Mouse (Mus musculus): ENCODE results near the gene Kazn. TPM values are rescaled to one million over a fixed set of nuclear protein-coding genes. Genes with fewer than 3 reads are reported as not detected.

Gene Kazn
- polyA plus RNA-seq, 1 experiment: not detected

DNA sequence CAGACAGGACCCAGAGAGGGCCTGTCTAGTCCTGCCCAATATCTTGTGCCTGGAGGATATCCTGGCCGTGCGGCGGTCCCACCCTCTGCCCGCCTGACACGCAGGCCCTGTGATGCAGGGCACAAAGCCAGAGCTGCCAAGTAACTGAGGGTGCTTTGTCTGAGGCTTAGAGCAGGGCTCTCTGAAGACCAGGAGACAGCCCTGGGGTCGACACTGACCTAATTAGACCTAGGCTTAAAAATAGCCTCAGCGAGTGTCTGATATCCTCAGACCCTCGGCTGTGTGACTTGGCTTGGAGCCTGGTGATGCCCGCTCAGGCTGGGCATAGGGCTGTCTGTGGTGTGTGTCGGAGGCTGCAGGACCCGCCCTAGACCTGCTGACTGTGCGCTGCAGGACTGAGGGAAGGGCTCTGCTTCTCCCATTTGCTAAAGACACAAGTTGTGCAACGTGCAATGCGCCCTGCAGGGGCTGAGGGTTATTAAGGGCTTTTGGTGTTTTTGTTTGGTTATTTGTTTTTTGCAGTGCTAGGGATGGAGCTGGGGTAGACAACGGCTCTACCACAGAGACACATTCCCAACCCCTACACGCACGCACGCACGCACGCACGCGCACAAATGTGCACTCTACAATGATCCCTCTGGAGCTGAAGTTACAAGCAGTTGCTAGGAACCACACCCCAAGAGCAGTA, 181.5 kb downstream of the Kazn start:
- Histone ChIP-seq H3K4me3 (ENCODE audit: insufficient read depth, poor library complexity, severe bottlenecking) (no peak overlapping the region), H3K79me3 (ENCODE audit: low read depth) (no peaks in the 10 kb centered on the region), H3K79me2 (ENCODE audit: control insufficient read depth, insufficient read depth) (no peaks in the 10 kb centered on the region), H3K27me3 (ENCODE audit: control insufficient read depth, insufficient read depth, insufficient read length) (no peaks in the 10 kb centered on the region), H3ac (ENCODE audit: control insufficient read depth, insufficient read length, low read depth) (no peak overlapping the region), H3K36me3 (ENCODE audit: control insufficient read depth, insufficient read depth) (no peaks in the 10 kb centered on the region)
- TF ChIP-seq MYOG (IDR thresholded peaks at IDR 0.05; ENCODE audit: control insufficient read depth, extremely low read depth, insufficient read length): no peak
- TF ChIP-seq FOSL1 (IDR thresholded peaks at IDR 0.05; ENCODE audit: insufficient read depth, low read length, poor library complexity, severe bottlenecking): no peak
- no peak for TF ChIP-seq USF1 (IDR thresholded peaks at IDR 0.05; ENCODE audit: low read depth)
- no peak for TF ChIP-seq CEBPB (IDR thresholded peaks at IDR 0.05; ENCODE audit: low read depth)

DNA sequence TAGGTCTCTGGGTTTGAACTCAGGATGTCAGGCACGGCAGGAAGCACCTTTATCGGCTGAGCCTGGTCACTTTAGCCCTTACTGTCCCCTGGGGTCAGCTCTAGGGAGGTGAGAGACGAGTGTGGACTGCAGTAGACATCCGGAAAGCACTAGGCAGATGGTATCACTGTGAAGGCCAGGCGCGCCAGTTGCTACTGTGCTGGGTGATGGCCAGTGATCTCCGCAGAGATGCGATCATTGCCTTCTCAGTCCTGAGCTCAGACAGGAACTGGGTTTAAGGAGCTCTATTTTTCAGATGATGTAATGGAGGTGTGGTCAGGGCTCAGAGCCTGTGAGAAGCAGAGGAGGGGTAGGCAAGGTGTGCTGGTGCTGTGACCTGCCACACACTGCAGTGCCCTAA, 183.6 kb downstream of the Kazn start:
- no peak for TF ChIP-seq CTCF (IDR thresholded peaks at IDR 0.05; ENCODE audit: control insufficient read depth, insufficient read depth, insufficient read length)
- no peak for TF ChIP-seq MYOD1 (IDR thresholded peaks at IDR 0.05; ENCODE audit: control insufficient read depth, insufficient read length, low read depth)
- no peak for TF ChIP-seq FOSL1 (IDR thresholded peaks at IDR 0.05; ENCODE audit: insufficient read depth, low read length, poor library complexity, severe bottlenecking)
- TF ChIP-seq CEBPB (IDR thresholded peaks at IDR 0.05; ENCODE audit: low read depth): no peak
- TF ChIP-seq USF1 (IDR thresholded peaks at IDR 0.05; ENCODE audit: low read depth): no peak
- TF ChIP-seq MYOG (IDR thresholded peaks at IDR 0.05; ENCODE audit: control insufficient read depth, extremely low read depth, insufficient read length): no peak
- TF ChIP-seq MAX (IDR thresholded peaks at IDR 0.05): no peak
- Histone ChIP-seq H3ac (ENCODE audit: control insufficient read depth, insufficient read length, low read depth) (no peak overlapping the region), H3K79me2 (ENCODE audit: control insufficient read depth, insufficient read depth) (no peaks in the 10 kb centered on the region), H3K27me3 (ENCODE audit: control insufficient read depth, insufficient read depth, insufficient read length) (no peaks in the 10 kb centered on the region), H3K4me3 (ENCODE audit: insufficient read depth, poor library complexity, severe bottlenecking) (no peak overlapping the region), H3K79me3 (ENCODE audit: low read depth) (no peaks in the 10 kb centered on the region), H3K36me3 (ENCODE audit: control insufficient read depth, insufficient read depth) (no peaks in the 10 kb centered on the region)

DNA sequence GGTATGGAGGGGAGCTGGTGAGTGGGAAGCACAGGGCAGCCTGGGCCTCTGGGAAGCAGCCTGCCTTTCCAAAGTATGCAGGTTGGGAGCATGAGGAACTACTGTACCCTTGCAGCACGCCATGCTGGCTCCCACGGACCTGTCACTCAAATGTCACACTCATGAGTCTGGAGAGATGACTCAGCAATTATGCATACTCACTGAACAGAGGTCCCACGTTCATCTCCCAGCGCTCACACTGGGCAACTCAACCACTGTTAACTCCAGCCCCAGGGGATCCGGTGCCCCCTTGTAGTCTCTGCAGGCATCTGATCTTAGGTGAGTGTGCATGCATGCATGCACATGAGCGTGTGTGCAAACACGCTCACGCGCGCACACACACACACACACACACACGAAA, 184.6 kb downstream of the Kazn start:
- TF ChIP-seq CEBPB (IDR thresholded peaks at IDR 0.05; ENCODE audit: low read depth) (no peak), CTCF (IDR thresholded peaks at IDR 0.05; ENCODE audit: control insufficient read depth, insufficient read depth, insufficient read length) (no peak), MYOG (IDR thresholded peaks at IDR 0.05; ENCODE audit: control insufficient read depth, extremely low read depth, insufficient read length) (no peak), FOSL1 (IDR thresholded peaks at IDR 0.05; ENCODE audit: insufficient read depth, low read length, poor library complexity, severe bottlenecking) (no peak), MAX (IDR thresholded peaks at IDR 0.05) (no peak), MYOD1 (IDR thresholded peaks at IDR 0.05; ENCODE audit: control insufficient read depth, insufficient read length, low read depth) (no peak), USF1 (IDR thresholded peaks at IDR 0.05; ENCODE audit: low read depth) (no peak)
- no peaks in the 10 kb centered on the region for H3K27me3 ChIP-seq (ENCODE audit: control insufficient read depth, insufficient read depth, insufficient read length)
- no peaks in the 10 kb centered on the region for H3K36me3 ChIP-seq (ENCODE audit: control insufficient read depth, insufficient read depth)
- H3K79me3 ChIP-seq (ENCODE audit: low read depth): no peaks in the 10 kb centered on the region
- no peak overlapping the region for H3ac ChIP-seq (ENCODE audit: control insufficient read depth, insufficient read length, low read depth)
- H3K79me2 ChIP-seq (ENCODE audit: control insufficient read depth, insufficient read depth): no peaks in the 10 kb centered on the region
- no peak overlapping the region for H3K4me3 ChIP-seq (ENCODE audit: insufficient read depth, poor library complexity, severe bottlenecking)

DNA sequence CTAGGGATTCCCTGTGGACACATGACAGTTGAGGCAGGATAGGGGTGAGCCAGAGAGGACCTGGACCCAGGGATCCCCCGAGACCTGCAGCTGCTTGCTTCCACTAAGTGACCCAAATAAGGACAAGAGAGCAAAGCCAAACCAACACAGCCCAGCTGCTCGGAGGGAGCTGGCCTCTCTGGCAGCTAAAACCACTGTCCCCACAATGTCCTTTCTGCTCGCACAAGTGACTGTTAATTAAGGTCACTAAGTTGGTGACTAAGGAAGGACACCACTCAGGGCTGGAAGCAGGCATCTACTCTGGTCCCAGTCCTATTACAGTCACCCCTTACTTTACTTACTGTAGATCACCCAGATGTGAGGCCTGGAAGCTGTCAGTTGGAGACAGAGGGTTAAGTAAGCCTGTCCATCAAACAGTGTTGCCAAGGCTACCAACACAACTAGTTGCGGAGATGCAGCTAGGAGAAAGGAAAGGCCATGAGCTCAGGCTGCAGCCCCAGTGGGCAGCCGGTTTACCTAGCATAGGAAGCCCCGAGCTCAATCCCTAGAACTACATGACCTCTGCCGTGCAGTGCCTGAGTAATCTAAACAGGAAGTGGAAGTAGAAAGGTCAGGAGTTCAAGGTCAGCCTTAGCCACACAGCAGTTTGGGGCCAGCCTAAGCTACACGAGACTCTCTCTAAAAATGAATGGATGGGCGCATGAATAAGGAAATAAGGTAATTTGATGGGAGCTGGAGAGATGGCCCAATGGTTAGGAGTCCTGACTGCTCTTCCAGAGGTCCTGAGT, 185.3 kb downstream of the Kazn start:
- Histone ChIP-seq H3K4me3 (ENCODE audit: insufficient read depth, poor library complexity, severe bottlenecking) (no peak overlapping the region), H3K79me2 (ENCODE audit: control insufficient read depth, insufficient read depth) (no peaks in the 10 kb centered on the region), H3ac (ENCODE audit: control insufficient read depth, insufficient read length, low read depth) (no peak overlapping the region), H3K36me3 (ENCODE audit: control insufficient read depth, insufficient read depth) (no peaks in the 10 kb centered on the region), H3K27me3 (ENCODE audit: control insufficient read depth, insufficient read depth, insufficient read length) (no peaks in the 10 kb centered on the region), H3K79me3 (ENCODE audit: low read depth) (no peaks in the 10 kb centered on the region)
- no peak for TF ChIP-seq USF1 (IDR thresholded peaks at IDR 0.05; ENCODE audit: low read depth)
- no peak for TF ChIP-seq MYOG (IDR thresholded peaks at IDR 0.05; ENCODE audit: control insufficient read depth, extremely low read depth, insufficient read length)
- no peak for TF ChIP-seq CTCF (IDR thresholded peaks at IDR 0.05; ENCODE audit: control insufficient read depth, insufficient read depth, insufficient read length)
- no peak for TF ChIP-seq CEBPB (IDR thresholded peaks at IDR 0.05; ENCODE audit: low read depth)
- no peak for TF ChIP-seq FOSL1 (IDR thresholded peaks at IDR 0.05; ENCODE audit: insufficient read depth, low read length, poor library complexity, severe bottlenecking)
- TF ChIP-seq MAX (IDR thresholded peaks at IDR 0.05): no peak
- TF ChIP-seq MYOD1 (IDR thresholded peaks at IDR 0.05; ENCODE audit: control insufficient read depth, insufficient read length, low read depth): no peak

DNA sequence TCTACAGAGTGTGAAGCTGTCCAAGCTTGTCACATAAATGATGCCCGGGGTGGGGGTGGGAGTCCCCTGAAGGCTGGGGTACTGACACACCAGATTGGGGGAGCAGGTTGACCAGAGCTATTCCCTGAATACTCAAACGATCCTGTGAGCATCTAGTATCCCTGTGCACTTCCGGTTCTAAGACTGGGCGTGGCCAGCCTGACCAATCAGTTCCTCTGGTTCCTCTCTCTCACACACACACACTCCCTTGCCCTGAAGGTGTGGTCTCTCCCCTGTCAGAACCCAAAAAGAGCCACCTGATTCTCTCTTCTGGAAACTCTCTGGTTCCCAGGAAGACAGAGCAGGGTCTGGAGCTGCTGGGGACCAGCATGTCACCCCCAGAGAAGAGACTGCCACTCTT, 185.9 kb downstream of the Kazn start:
- Histone ChIP-seq H3K79me2 (ENCODE audit: control insufficient read depth, insufficient read depth) (no peaks in the 10 kb centered on the region), H3K27me3 (ENCODE audit: control insufficient read depth, insufficient read depth, insufficient read length) (no peaks in the 10 kb centered on the region), H3K79me3 (ENCODE audit: low read depth) (no peaks in the 10 kb centered on the region), H3ac (ENCODE audit: control insufficient read depth, insufficient read length, low read depth) (no peak overlapping the region), H3K4me3 (ENCODE audit: insufficient read depth, poor library complexity, severe bottlenecking) (no peak overlapping the region), H3K36me3 (ENCODE audit: control insufficient read depth, insufficient read depth) (no peaks in the 10 kb centered on the region)
- TF ChIP-seq CTCF (IDR thresholded peaks at IDR 0.05; ENCODE audit: control insufficient read depth, insufficient read depth, insufficient read length) (no peak), MYOD1 (IDR thresholded peaks at IDR 0.05; ENCODE audit: control insufficient read depth, insufficient read length, low read depth) (no peak), USF1 (IDR thresholded peaks at IDR 0.05; ENCODE audit: low read depth) (no peak), MAX (IDR thresholded peaks at IDR 0.05) (no peak), CEBPB (IDR thresholded peaks at IDR 0.05; ENCODE audit: low read depth) (no peak), FOSL1 (IDR thresholded peaks at IDR 0.05; ENCODE audit: insufficient read depth, low read length, poor library complexity, severe bottlenecking) (no peak), MYOG (IDR thresholded peaks at IDR 0.05; ENCODE audit: control insufficient read depth, extremely low read depth, insufficient read length) (no peak)

All from C2C12 (cell line).